In the genomic region with DNA sequence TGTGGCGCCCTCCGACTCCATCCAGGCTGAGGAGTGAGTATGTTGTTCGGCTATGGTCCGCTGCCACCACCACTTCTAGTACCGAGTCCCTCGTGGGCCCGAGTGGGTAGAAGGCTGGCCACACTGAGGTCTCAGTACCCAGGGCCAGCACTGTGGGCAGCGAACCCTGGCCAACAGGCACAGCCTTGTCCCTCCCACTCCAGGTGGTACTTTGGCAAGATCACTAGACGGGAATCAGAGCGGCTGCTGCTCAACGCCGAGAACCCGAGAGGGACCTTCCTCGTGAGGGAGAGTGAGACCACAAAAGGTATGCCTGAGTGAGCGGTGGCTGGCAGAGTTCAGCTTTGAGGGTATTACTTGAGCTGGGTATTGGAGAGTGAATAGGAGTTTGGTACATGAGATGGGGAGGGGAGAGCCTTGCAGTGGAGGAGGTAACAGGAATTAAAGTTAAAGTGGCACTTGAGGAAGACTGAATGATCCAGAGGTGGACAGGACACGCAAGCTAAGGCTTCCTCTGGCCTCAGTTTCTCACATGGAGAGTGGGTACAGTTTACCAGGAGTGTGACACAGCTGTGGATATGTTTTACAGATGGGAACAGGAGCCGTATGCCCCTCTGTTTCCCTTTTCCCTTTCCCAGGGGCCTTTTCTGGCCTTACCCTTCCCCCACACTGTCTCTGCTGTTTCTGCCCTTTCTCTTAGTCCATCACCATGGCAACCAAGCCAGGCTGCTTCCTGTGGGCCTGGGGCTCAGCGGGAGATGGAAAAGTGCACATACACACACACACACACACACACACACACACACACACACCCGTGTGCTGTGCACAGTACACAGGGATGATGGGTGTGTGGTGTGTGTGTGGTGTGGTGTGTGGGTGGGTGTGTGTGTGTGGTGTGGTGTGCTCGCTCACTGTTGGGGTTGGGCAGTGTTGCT, we compare ENCODE assay signal across 8 mouse cellular contexts. TPM values are rescaled to one million over a fixed set of nuclear protein-coding genes. Genes with fewer than 3 reads are reported as not detected.
DNase-seq lines count a peak whose midpoint lies in the region; ATAC-seq and TF ChIP-seq lines count a peak whose summit lies in the region.

No protein-coding gene starts in this region.

- H3K27ac ChIP-seq in kidney, embryonic 14.5 days (ENCODE audit: low read depth, low read length): peak overlapping the region; percentile 93
- H3K27ac ChIP-seq in hindbrain, embryonic 12.5 days: peak overlapping the region; percentile 99
- peak overlapping the region; percentile 97 for H3K27ac ChIP-seq in midbrain, embryonic 15.5 days
- no peak overlapping the region for H3K27ac ChIP-seq in cerebellum, adult 2 months (ENCODE audit: insufficient read depth, low read length)

- no peak overlapping the region for H3K4me2 ChIP-seq in kidney, embryonic 14.5 days (replicated peaks; ENCODE audit: low read depth, low read length)
- peak overlapping the region; percentile 30 for H3K4me2 ChIP-seq in hindbrain, embryonic 12.5 days (replicated peaks)
- peak overlapping the region; percentile 3; the same call in 1 of the 2 replicates for H3K4me2 ChIP-seq in midbrain, embryonic 15.5 days

- no peak overlapping the region for H3K4me3 ChIP-seq in kidney, embryonic 14.5 days (ENCODE audit: low read length)
- H3K4me3 ChIP-seq in hindbrain, embryonic 12.5 days: no peak overlapping the region
- H3K4me3 ChIP-seq in midbrain, embryonic 15.5 days: no peak overlapping the region
- no peak overlapping the region for H3K4me3 ChIP-seq in cerebellum, adult 2 months (replicated peaks; ENCODE audit: insufficient read depth, low read depth, low read length)

- WGBS in kidney, embryonic 14.5 days: 41% methylated on average over 20 of the region's 20 CpGs
- 30% methylated on average over 20 of the region's 20 CpGs for WGBS in hindbrain, embryonic 12.5 days
- WGBS in midbrain, embryonic 15.5 days: 22% methylated on average over 20 of the region's 20 CpGs
- 46% methylated on average over 20 of the region's 20 CpGs for WGBS in cerebellum, adult 2 months

- H3K36me3 ChIP-seq in kidney, embryonic 14.5 days (ENCODE audit: control insufficient read depth, insufficient read depth, low read length): peaks cover 58% of the 10 kb centered on the region
- H3K36me3 ChIP-seq in hindbrain, embryonic 12.5 days: peaks cover 28% of the 10 kb centered on the region
- H3K36me3 ChIP-seq in midbrain, embryonic 15.5 days (replicated peaks): peaks cover 13% of the 10 kb centered on the region; the same call in 1 of the 2 replicates

- no peaks in the 10 kb centered on the region for H3K27me3 ChIP-seq in kidney, embryonic 14.5 days (ENCODE audit: control insufficient read depth, insufficient read depth, low read length)
- no peaks in the 10 kb centered on the region for H3K27me3 ChIP-seq in hindbrain, embryonic 12.5 days
- H3K27me3 ChIP-seq in midbrain, embryonic 15.5 days (replicated peaks): no peaks in the 10 kb centered on the region
- no peaks in the 10 kb centered on the region for H3K27me3 ChIP-seq in cerebellum, adult 2 months (ENCODE audit: control insufficient read depth, insufficient read depth, low read length)

- ATAC-seq in kidney, embryonic 14.5 days (ENCODE audit: low FRiP score, low TSS enrichment): 0 out of 2 replicates have a peak, but pooled peaks have one; percentile 2
- ATAC-seq in hindbrain, embryonic 12.5 days (ENCODE audit: low FRiP score): peak; percentile 24
- peak; percentile 22; the same call in 1 of the 2 replicates for ATAC-seq in midbrain, embryonic 15.5 days (replicated peaks)

- no peak for DNase-seq in kidney, postnatal 14 days
- DNase-seq in brain, adult 2 months (ENCODE audit: low read depth, low spot score): peak; percentile 51
- no peak for DNase-seq in c-Kit-positive CD71-positive TER-119-positive erythroid progenitor cells, embryonic 14.5 days (ENCODE audit: low spot score)
- DNase-seq in urinary bladder, postnatal 4 days (ENCODE audit: low spot score in 2 of 2): no peak
- DNase-seq in cerebellum, adult 2 months: no peak

- no peak for TF ChIP-seq CTCF in cerebellum, adult 2 months (IDR thresholded peaks at IDR 0.05; ENCODE audit: borderline replicate concordance, insufficient read depth, low read depth, low read length)

- H3K9ac ChIP-seq in kidney, embryonic 14.5 days (ENCODE audit: low read depth, low read length): peak overlapping the region; percentile 14
- peak overlapping the region; percentile 54 for H3K9ac ChIP-seq in hindbrain, embryonic 12.5 days
- peak overlapping the region; percentile 36; the same call in 1 of the 2 replicates for H3K9ac ChIP-seq in midbrain, embryonic 15.5 days

- H3K4me1 ChIP-seq in kidney, embryonic 14.5 days (ENCODE audit: control insufficient read depth, insufficient read depth, low read length): peaks cover 45% of the 10 kb centered on the region
- peaks cover 83% of the 10 kb centered on the region for H3K4me1 ChIP-seq in hindbrain, embryonic 12.5 days
- peaks cover 75% of the 10 kb centered on the region for H3K4me1 ChIP-seq in midbrain, embryonic 15.5 days
- no peaks in the 10 kb centered on the region; the same call in 1 of the 2 replicates for H3K4me1 ChIP-seq in cerebellum, adult 2 months (ENCODE audit: control insufficient read depth, insufficient read depth, low read length)

- H3K9me3 ChIP-seq in kidney, embryonic 14.5 days (ENCODE audit: control insufficient read depth, low read length): no peaks in the 10 kb centered on the region
- H3K9me3 ChIP-seq in hindbrain, embryonic 12.5 days (replicated peaks): no peaks in the 10 kb centered on the region
- no peaks in the 10 kb centered on the region for H3K9me3 ChIP-seq in midbrain, embryonic 15.5 days

- no peak for TF ChIP-seq POLR2A in cerebellum, adult 2 months (IDR thresholded peaks at IDR 0.05; ENCODE audit: borderline replicate concordance, insufficient read depth, low read length)

RNA-seq across cellular contexts. Expression of a gene that starts 44.8 kb away (rescaled TPM):
- 13.5 and 17.5 TPM in 2 replicates for polyA plus RNA-seq in kidney, embryonic 14.5 days (2014; fragmentation: Nextera tagmentation; extraction: Ambion mirVana)
- polyA plus RNA-seq in hindbrain, embryonic 12.5 days (2016; fragmentation: Nextera tagmentation; extraction: Ambion mirVana): 33.6 and 35.1 TPM in 2 replicates
- polyA plus RNA-seq in midbrain, embryonic 15.5 days (2015; fragmentation: Nextera tagmentation; extraction: Ambion mirVana): 40.3 and 43.2 TPM in 2 replicates
- 47.0 and 48.3 TPM in 2 replicates for polyA plus RNA-seq in cerebellum, adult 2 months (2012; rRNA removed)
